Mouse (Mus musculus): ENCODE measurements around the gene Derl3.

DNA sequence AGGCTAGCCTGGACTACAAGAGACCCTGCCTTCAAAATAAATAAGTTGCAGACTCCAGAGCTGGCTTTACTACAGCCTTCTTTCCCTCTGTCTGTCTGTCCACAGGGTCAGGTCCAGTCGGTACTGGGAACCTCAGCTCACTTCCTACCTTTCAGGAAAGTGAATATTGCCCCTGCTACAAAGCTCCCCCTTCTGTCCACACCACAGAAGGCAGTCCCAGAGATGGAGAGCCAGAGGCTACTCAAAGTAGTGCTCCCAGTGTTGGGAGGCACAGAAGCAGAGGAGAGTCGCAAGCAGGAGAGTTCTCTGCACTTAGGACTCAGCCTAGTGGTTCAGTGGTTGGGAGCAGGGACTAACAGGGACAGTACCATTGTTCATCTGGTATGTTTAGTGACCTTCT, 31.1 kb downstream of the Derl3 start:
- no peak for TF ChIP-seq FLI1 (IDR thresholded peaks at IDR 0.05; ENCODE audit: low read length)
- no peak for TF ChIP-seq GATA1 (IDR thresholded peaks at IDR 0.05; ENCODE audit: borderline replicate concordance, low read length)

All from megakaryocyte, embryonic 14.5 days (primary cell).